Mouse (Mus musculus): ENCODE data around the gene Rsph10b. TPM values are rescaled to one million over a fixed set of nuclear protein-coding genes. Genes with fewer than 3 reads are reported as not detected.

Rsph10b gene
- polyA plus RNA-seq, 1 experiment = 0.31 TPM

DNA sequence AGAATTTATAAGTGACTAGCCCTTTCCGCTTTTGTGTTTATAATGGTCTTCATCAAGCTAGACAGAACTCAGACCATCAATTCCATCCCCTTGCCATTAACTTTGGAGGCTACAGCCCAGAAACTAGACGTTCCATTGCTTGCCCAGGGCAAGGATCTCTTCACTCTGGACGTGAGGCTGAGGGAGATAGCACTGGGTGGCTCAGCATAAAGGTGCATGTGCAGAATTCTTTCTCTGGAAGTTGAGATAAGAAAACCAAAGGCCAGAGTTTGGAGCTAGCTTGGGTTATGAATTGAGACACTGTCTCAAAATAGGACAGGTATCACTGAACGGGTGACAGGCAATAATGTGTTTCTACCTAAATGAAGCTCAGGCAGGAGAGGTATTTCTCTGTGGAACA is 29.0 kb upstream of the Rsph10b start:
- H3K4me1 ChIP-seq (ENCODE audit: control insufficient read depth, insufficient read depth, low read length) = peaks cover 3% of the 10 kb centered on the region; the same call in 1 of the 2 replicates
- H3K27ac ChIP-seq (ENCODE audit: insufficient read depth, low read depth, low read length) = no peak overlapping the region
- no peaks in the 10 kb centered on the region for H3K36me3 ChIP-seq (ENCODE audit: control insufficient read depth, insufficient read depth, low read length)
- DNase-seq = no peak
- TF ChIP-seq CTCF (conservative IDR thresholded peaks at IDR 0.05; ENCODE audit: insufficient read depth, insufficient read length, low read depth, low read length) (no peak), POLR2A (IDR thresholded peaks at IDR 0.05; ENCODE audit: low read depth, low read length) (no peak)
- H3K4me3 ChIP-seq (ENCODE audit: insufficient read depth, low read depth, low read length) = no peak overlapping the region
- H3K27me3 ChIP-seq (replicated peaks; ENCODE audit: control insufficient read depth, insufficient read depth, low read length) = no peaks in the 10 kb centered on the region
- 83% methylated on average over 4 of the region's 4 CpGs for WGBS

DNA sequence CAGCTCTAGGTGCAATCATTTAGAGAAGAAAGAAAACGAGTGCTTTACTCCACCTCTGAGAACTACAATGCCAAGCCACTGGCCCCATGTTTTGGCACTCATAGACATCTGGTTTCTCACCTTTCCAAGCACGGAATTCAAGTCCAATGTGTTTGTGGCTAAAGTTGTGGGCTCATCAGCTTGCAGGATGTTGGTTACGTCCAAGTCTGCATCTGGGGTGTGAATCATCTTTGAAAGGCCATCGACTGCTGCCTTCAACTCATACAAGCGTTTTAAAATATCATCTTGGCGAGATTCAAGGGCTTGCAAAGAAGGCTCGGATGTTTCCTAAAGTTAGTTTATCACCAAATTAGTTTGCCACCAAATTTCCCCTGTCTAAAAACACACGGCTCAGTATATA is 26.4 kb upstream of the Rsph10b start:
- 79% methylated on average over 8 of the region's 8 CpGs for WGBS
- Histone ChIP-seq H3K27me3 (replicated peaks; ENCODE audit: control insufficient read depth, insufficient read depth, low read length) (no peaks in the 10 kb centered on the region), H3K4me3 (ENCODE audit: insufficient read depth, low read depth, low read length) (no peak overlapping the region), H3K4me1 (ENCODE audit: control insufficient read depth, insufficient read depth, low read length) (peaks cover 3% of the 10 kb centered on the region; the same call in 1 of the 2 replicates), H3K36me3 (ENCODE audit: control insufficient read depth, insufficient read depth, low read length) (no peaks in the 10 kb centered on the region), H3K27ac (ENCODE audit: insufficient read depth, low read depth, low read length) (no peak overlapping the region)
- DNase-seq = no peak
- TF ChIP-seq POLR2A (IDR thresholded peaks at IDR 0.05; ENCODE audit: low read depth, low read length) (no peak), CTCF (conservative IDR thresholded peaks at IDR 0.05; ENCODE audit: insufficient read depth, insufficient read length, low read depth, low read length) (no peak)

DNA sequence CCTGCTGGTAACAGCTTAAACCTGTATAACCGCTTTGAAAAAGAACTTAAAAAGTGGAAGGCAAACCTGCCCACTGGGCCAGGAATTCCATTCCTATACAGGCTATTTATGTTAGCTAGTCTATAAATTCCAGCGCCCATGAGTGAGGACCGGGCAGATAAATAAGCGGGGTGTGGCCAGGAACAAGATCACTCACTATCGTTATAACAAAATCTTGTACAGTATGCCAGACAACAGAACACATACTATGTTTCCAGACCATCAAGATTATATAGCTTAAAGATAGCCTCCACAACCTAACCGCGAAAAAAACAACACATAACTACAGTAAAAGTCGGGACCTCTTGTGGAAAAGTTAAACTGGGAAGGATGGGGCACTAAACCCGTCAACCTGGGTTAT is 23.9 kb upstream of the Rsph10b start:
- Histone ChIP-seq H3K27me3 (replicated peaks; ENCODE audit: control insufficient read depth, insufficient read depth, low read length) (no peaks in the 10 kb centered on the region), H3K4me1 (ENCODE audit: control insufficient read depth, insufficient read depth, low read length) (peaks cover 3% of the 10 kb centered on the region; the same call in 1 of the 2 replicates), H3K4me3 (ENCODE audit: insufficient read depth, low read depth, low read length) (peak overlapping the region; percentile 97), H3K27ac (ENCODE audit: insufficient read depth, low read depth, low read length) (peak overlapping the region; percentile 86), H3K36me3 (ENCODE audit: control insufficient read depth, insufficient read depth, low read length) (no peaks in the 10 kb centered on the region)
- DNase-seq = no peak
- TF ChIP-seq CTCF (conservative IDR thresholded peaks at IDR 0.05; ENCODE audit: insufficient read depth, insufficient read length, low read depth, low read length) (no peak), POLR2A (IDR thresholded peaks at IDR 0.05; ENCODE audit: low read depth, low read length) (no peak)
- WGBS = 1% methylated on average over 9 of the region's 9 CpGs

DNA sequence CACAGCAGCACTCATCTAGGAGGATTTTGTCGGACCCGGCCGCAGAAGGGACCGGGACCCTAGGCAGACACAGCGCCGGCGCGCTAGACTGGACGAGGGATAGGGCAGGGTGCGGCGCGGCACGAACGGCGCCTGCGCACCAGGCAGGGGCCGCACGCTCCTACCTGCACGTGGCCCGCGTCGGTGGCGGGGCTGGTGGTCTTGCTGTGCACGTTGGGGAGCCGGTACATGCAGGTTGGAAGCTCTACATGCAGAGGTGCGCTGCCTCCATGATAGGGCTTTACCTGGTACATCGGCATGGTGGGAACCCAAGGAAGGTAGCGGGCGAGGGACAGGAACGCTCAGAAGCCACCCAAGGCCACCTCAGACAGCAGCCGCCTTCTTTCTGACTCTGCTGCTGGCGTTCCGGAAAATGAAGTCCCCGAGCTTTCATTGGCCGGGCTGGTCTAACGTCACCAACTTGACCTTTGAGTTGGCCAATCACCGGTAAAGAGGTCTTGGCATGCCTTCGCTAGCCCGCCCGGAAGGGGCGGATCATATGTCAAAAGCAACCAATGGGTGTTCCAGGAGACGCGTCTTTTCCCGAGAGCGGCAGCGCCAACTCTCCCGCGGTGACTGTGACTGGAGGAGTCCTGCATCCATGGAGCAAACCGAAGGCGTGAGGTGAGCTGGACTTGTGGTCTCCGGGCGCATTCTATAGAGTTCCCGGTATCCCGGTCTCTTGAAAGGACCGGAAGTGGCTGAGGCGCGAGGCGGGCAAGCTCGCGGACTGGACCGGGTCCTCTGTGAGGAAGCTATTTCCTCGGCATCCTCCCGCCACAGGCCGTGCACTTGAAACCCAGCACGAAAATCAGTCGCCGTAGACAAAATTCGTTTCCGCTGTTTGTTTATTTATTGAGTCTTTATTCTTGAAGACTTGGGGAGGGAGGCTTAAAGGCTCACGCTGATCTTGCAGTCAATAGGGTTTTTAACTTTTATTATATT is 23.1 kb upstream of the Rsph10b start, which contains the start of the genes Aimp2 and Pms2:
Gene Aimp2 (minus strand): TSS at position 431 of the 984 bp plus-strand sequence.
Gene Pms2 (plus strand): TSS at position 548 of the 984 bp plus-strand sequence.
- Histone ChIP-seq H3K4me3 (ENCODE audit: insufficient read depth, low read depth, low read length) (peak within 1 kb of the TSS; percentile 97), H3K4me1 (ENCODE audit: control insufficient read depth, insufficient read depth, low read length) (peaks cover 3% of the 10 kb centered on the region; the same call in 1 of the 2 replicates), H3K27ac (ENCODE audit: insufficient read depth, low read depth, low read length) (peak within 1 kb of the TSS; percentile 86), H3K27me3 (replicated peaks; ENCODE audit: control insufficient read depth, insufficient read depth, low read length) (no peaks in the 10 kb centered on the region), H3K36me3 (ENCODE audit: control insufficient read depth, insufficient read depth, low read length) (no peaks in the 10 kb centered on the region)
- DNase-seq = peak; percentile 99
- TF ChIP-seq CTCF (conservative IDR thresholded peaks at IDR 0.05; ENCODE audit: insufficient read depth, insufficient read length, low read depth, low read length) = no peak
- TF ChIP-seq POLR2A (IDR thresholded peaks at IDR 0.05; ENCODE audit: low read depth, low read length) = peak; percentile 33
- WGBS = under 1% methylated on average over 70 of the region's 70 CpGs

DNA sequence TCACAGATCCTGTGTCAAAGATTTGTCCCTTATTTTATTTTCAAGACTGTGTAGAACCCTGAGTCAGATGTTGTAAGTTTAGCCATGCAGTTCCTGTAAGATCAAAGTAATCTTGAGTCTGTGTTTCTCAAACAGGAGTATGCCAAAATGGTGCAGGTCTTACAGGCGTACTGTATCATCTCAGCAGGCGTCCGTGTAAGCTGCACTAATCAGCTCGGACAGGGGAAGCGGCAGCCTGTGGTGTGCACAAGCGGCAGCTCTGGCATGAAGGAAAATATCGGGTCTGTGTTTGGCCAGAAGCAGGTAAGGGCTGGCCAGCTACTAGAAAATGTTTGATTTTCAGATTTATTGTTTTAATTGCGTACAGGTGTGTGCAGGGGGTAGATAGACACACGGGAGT is 16.6 kb upstream of the Rsph10b start:
- 93% methylated on average over 9 of the region's 9 CpGs for WGBS

DNA sequence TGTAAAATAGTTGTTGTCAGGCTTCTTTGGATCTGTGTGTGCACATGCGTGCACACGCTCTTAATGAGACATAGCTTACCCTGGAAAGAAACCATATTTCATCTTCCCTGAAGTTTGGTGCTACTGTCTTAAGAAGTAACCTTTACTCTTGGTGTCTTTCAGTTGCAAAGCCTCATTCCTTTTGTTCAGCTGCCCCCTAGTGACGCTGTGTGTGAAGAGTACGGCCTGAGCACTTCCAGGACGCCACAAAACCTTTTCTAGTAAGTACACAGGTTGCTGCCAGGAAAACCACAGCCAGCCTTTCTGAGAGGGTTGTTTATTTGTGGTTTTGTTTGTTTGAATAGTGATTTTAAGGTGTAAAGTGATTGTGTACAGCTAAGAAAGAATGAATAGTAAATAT is 15.4 kb upstream of the Rsph10b start:
- whole genome bisulfite sequencing = 27% methylated on average over 5 of the region's 5 CpGs
- peak; percentile 79 for DNase-seq
- Histone ChIP-seq H3K4me3 (ENCODE audit: insufficient read depth, low read depth, low read length) (no peak overlapping the region), H3K4me1 (ENCODE audit: control insufficient read depth, insufficient read depth, low read length) (no peaks in the 10 kb centered on the region), H3K27ac (ENCODE audit: insufficient read depth, low read depth, low read length) (no peak overlapping the region), H3K36me3 (ENCODE audit: control insufficient read depth, insufficient read depth, low read length) (peaks cover 2% of the 10 kb centered on the region), H3K27me3 (replicated peaks; ENCODE audit: control insufficient read depth, insufficient read depth, low read length) (no peaks in the 10 kb centered on the region)
- TF ChIP-seq POLR2A (IDR thresholded peaks at IDR 0.05; ENCODE audit: low read depth, low read length) = no peak
- TF ChIP-seq CTCF (conservative IDR thresholded peaks at IDR 0.05; ENCODE audit: insufficient read depth, insufficient read length, low read depth, low read length) = peak; percentile 75

More for the DNA sequence above, 16.6 kb upstream of the Rsph10b start:
- Histone ChIP-seq H3K36me3 (ENCODE audit: control insufficient read depth, insufficient read depth, low read length) (no peaks in the 10 kb centered on the region; the same call in 1 of the 2 replicates), H3K27ac (ENCODE audit: insufficient read depth, low read depth, low read length) (no peak overlapping the region), H3K4me1 (ENCODE audit: control insufficient read depth, insufficient read depth, low read length) (no peaks in the 10 kb centered on the region), H3K4me3 (ENCODE audit: insufficient read depth, low read depth, low read length) (no peak overlapping the region), H3K27me3 (replicated peaks; ENCODE audit: control insufficient read depth, insufficient read depth, low read length) (no peaks in the 10 kb centered on the region)
- no peak for DNase-seq
- no peak for TF ChIP-seq CTCF (conservative IDR thresholded peaks at IDR 0.05; ENCODE audit: insufficient read depth, insufficient read length, low read depth, low read length)
- TF ChIP-seq POLR2A (IDR thresholded peaks at IDR 0.05; ENCODE audit: low read depth, low read length) = no peak

DNA sequence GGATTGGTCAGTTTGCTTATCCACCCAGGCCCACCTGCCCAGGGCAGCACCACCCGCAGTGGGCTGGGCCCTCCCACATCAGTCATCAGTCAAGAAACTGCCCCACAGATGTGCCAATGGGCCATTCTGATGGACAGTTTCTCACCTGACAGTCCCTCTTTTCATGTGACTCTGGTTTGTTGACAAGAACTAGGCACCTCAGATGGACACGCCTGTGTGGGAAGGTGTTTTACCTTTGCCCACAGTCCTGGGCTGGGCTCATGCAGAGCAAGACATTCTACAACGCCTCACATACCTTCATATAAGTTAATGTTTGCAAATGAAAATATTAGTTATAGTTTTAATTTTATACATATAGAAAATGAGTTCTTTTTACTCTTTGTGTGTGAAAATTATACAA is 14.7 kb upstream of the Rsph10b start:
- H3K4me1 ChIP-seq (ENCODE audit: control insufficient read depth, insufficient read depth, low read length) = no peaks in the 10 kb centered on the region
- TF ChIP-seq CTCF (conservative IDR thresholded peaks at IDR 0.05; ENCODE audit: insufficient read depth, insufficient read length, low read depth, low read length) (no peak), POLR2A (IDR thresholded peaks at IDR 0.05; ENCODE audit: low read depth, low read length) (no peak)
- H3K27ac ChIP-seq (ENCODE audit: insufficient read depth, low read depth, low read length) = no peak overlapping the region
- H3K36me3 ChIP-seq (ENCODE audit: control insufficient read depth, insufficient read depth, low read length) = peaks cover 2% of the 10 kb centered on the region
- no peak overlapping the region for H3K4me3 ChIP-seq (ENCODE audit: insufficient read depth, low read depth, low read length)
- 94% methylated on average over 3 of the region's 3 CpGs for WGBS
- no peak for DNase-seq
- no peaks in the 10 kb centered on the region for H3K27me3 ChIP-seq (replicated peaks; ENCODE audit: control insufficient read depth, insufficient read depth, low read length)

Measured in kidney, adult 2 months (tissue).